Mouse (Mus musculus) urinary bladder, postnatal 14 days (tissue): ENCODE data around the gene Cep41.
A peak's percentile ranks its signal among the peaks of the same experiment; 100 is the strongest.

Experiments
- DNase-seq: peaks from one replicate; pipeline ENCODE4 v3.0.0; 2021; ENCODE audit warnings: low spot score

Cep41 gene

GRCm38 (mm10) chr6:30710371-30711364, 17.1 kb upstream of the Cep41 start:
- DNase-seq = no peak

- DNase-seq = no peak
Observed at GRCm38 (mm10) chr6:30709115-30709514, 15.6 kb upstream of the Cep41 start.

- DNase-seq = no peak
Observed at GRCm38 (mm10) chr6:30703977-30704602, 10.5 kb upstream of the Cep41 start.

GRCm38 (mm10) chr6:30703476-30703875, 9.9 kb upstream of the Cep41 start:
- no peak for DNase-seq

- no peak for DNase-seq
Observed at GRCm38 (mm10) chr6:30702881-30703280, 9.3 kb upstream of the Cep41 start.

GRCm38 (mm10) chr6:30700182-30700581, 6.6 kb upstream of the Cep41 start:
- no peak for DNase-seq

GRCm38 (mm10) chr6:30698036-30698435, 4.5 kb upstream of the Cep41 start:
- peak; percentile 13 for DNase-seq

GRCm38 (mm10) chr6:30697464-30697863, 3.9 kb upstream of the Cep41 start:
- DNase-seq = no peak

GRCm38 (mm10) chr6:30695124-30695523, 1.6 kb upstream of the Cep41 start:
- no peak for DNase-seq

GRCm38 (mm10) chr6:30694209-30694608, 660 bp upstream of the Cep41 start:
- DNase-seq = no peak

GRCm38 (mm10) chr6:30692826-30693225, 723 bp downstream of the Cep41 start:
- DNase-seq = no peak

- DNase-seq = no peak
Observed at GRCm38 (mm10) chr6:30687198-30687597, 6.4 kb downstream of the Cep41 start.

- no peak for DNase-seq
Observed at GRCm38 (mm10) chr6:30684570-30684969, 9.0 kb downstream of the Cep41 start.

- no peak for DNase-seq
Observed at GRCm38 (mm10) chr6:30681935-30682900, 11.3 kb downstream of the Cep41 start.

GRCm38 (mm10) chr6:30680442-30680841, 13.1 kb downstream of the Cep41 start:
- DNase-seq = no peak

- DNase-seq = no peak
Observed at GRCm38 (mm10) chr6:30679567-30679966, 14.0 kb downstream of the Cep41 start.

GRCm38 (mm10) chr6:30678482-30678881, 15.1 kb downstream of the Cep41 start:
- DNase-seq = no peak

GRCm38 (mm10) chr6:30677591-30677990, 16.0 kb downstream of the Cep41 start:
- DNase-seq = no peak

- DNase-seq = no peak
Observed at GRCm38 (mm10) chr6:30676506-30676905, 17.0 kb downstream of the Cep41 start.

- DNase-seq = peak; percentile 8
Observed at GRCm38 (mm10) chr6:30675281-30675771, 18.2 kb downstream of the Cep41 start.

GRCm38 (mm10) chr6:30674714-30675280, 18.8 kb downstream of the Cep41 start:
- no peak for DNase-seq
